Mouse (Mus musculus): Measurements from ENCODE around the gene Tcp1. TPM values are rescaled to one million over a fixed set of nuclear protein-coding genes. Genes with fewer than 3 reads are reported as not detected.
"Not testable (repeated sequence)": the region's sequence is repeated elsewhere in the genome, so short reads cannot be mapped to it uniquely, and the experiment has no call there.

Gene Tcp1
- total RNA-seq (2021): 100 to 1,000 TPM; 201 to 208 TPM
- long read RNA-seq, experiment 1, transcript Tcp1-209 (12 exons, 2,446 nt): major isoform, 80 of 106 reads
- long read RNA-seq, experiment 1, partial matches to known transcripts: 19 of 106 reads
- long read RNA-seq, experiment 1, other reads (novel, unspliced or antisense): 6 of 106 reads
- long read RNA-seq, experiment 2, transcript Tcp1-209 (12 exons, 2,446 nt): major isoform, 128 of 164 reads
- long read RNA-seq, experiment 2, partial matches to known transcripts: 29 of 164 reads
- long read RNA-seq, experiment 2, other reads (novel, unspliced or antisense): 3 of 164 reads

DNA sequence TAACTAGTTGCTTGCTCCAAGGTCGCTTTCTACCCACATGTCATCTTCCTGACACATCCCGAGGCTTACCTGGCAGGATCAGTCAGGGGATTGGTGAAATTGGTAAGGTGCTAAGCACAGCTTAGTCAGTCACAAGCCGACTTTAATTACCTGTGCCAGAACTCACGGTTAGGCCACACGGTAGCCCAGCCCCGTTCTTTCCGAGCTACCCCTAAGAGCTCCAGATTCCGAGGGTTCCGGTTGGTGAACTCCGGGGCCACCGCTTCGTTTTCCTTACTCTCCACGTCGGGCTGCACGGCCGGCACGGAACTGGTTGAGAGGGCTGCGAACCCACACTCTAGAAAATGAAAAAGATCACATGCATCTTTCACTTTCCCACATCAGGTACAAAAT lies at the start of gene Tcp1:
Gene Tcp1, plus strand, starts transcription at position 214 of the 393 bp plus-strand sequence.
- no peak for TF ChIP-seq CTCF (conservative IDR thresholded peaks at IDR 0.05)
- H3K27ac ChIP-seq: peak within 1 kb of the TSS; percentile 97
- peak in 1 of 2 experiments; percentile 23 for DNase-seq (ENCODE audit: low spot score in 2 of 2)
- peak within 1 kb of the TSS; percentile 80 for H3K4me3 ChIP-seq

DNA sequence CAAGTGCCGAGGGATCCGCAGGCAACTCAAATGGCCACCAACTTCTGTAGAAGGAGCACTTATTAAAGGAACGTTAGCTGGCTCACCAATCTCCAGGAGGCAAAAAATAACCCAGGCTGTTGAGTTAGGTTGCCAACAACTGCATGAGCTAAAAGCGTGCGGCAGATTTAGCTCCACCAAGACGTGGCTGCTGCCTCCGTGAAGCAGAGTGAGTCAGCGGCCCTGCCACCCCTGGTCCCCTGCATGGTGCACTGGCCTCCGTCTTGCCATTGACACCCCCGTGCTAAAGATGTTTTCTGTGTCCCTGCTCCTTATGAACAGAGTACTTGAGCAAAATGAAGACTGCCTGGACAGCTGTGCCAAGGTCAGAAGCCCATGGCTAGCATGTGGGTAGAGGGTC lies 48.6 kb upstream of the Tcp1 start:
- DNase-seq (ENCODE audit: low spot score in 2 of 2): no peak
- Histone ChIP-seq H3K27ac (no peak overlapping the region), H3K4me3 (no peak overlapping the region)
- TF ChIP-seq CTCF (conservative IDR thresholded peaks at IDR 0.05): no peak

DNA sequence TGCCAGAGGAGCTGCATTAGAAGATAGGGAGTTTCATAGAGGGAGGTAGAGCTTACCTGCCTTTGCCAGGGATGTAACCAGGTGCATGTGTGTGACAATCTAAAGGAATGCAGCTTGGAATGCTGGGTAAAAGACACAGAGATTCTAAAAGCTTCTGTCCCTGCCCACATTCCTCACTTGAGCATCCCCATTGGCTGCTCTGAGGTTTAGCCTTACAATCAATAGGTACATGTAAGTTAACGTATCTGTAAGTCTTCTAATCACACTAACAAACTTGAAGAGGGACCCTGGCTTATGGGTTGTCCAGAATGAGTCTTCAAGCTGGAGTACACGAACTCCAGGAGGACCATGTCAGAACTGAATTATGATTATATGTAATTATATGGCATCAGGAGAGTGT lies 47.5 kb upstream of the Tcp1 start, which contains the start of gene Mas1:
Gene Mas1, minus strand, starts transcription at position 101 of the 400 bp plus-strand sequence.
- H3K27ac ChIP-seq: no peak within 1 kb of the TSS

DNA sequence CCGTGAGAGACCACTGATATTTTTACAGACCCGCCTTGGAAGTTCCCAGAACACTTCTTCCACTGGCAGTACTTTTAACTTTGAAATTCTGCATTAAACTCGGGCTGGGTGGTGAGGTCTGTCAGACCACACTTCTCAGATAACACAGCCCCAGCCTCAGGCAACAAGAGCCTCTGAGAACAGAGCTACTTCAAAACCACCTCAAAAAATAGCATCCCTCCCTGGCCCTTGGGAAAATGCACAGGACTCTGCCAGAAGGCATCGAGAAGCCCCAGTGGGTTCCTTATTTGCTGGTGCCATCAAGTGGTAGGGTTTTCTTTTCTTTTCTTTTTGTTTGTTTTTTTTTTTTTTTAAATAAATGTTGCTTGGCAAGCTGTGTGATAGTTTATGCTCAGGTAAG lies 46.9 kb upstream of the Tcp1 start:
- Histone ChIP-seq H3K27ac (no peak overlapping the region), H3K4me3 (no peak overlapping the region)
- peak; percentile 41 for TF ChIP-seq CTCF (conservative IDR thresholded peaks at IDR 0.05)
- DNase-seq (ENCODE audit: low spot score in 2 of 2): no peak

More for the DNA sequence above, 47.5 kb upstream of the Tcp1 start, which contains the start of gene Mas1:
- no peak within 1 kb of the TSS for H3K4me3 ChIP-seq
- no peak for DNase-seq (ENCODE audit: low spot score in 2 of 2)
- no peak for TF ChIP-seq CTCF (conservative IDR thresholded peaks at IDR 0.05)

DNA sequence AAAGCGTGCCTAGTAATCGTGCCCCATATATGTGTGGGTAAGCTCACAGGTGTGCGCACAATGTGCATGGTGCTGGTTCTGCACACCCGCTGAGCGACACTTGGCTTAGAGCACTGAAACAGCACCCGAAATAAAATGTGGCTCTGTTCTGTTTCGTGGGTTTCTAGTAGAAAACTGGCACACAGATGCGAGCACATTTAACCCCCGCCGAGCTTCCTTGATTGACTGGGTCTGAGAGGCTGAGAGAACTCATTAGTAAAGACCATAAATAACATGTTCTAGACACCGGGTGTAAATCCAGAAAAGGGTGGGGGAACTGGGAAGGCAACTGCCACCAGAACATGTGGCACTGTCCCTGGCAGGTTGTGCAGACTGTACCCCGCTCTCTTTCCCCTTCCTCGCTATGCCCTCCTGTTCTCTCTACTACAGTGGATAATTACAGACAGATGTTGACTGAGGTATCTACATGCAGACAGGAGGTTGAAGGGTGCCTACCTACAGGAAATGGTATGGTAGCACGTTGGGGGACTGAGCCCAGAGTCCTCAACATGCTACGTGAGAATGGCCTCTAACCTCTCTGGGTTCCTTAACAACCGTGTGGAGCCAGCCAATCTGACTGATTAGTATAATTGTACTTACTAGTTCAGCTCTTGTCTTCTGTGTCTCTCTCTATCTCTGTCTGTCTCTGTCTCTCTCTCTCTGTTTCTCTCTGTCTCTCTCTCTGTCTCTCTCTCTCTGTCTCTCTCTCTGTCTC lies 43.0 kb upstream of the Tcp1 start:
- no peak for TF ChIP-seq CTCF (conservative IDR thresholded peaks at IDR 0.05)
- H3K27ac ChIP-seq: peak overlapping the region; percentile 51; the same call in 1 of the 2 replicates
- DNase-seq (ENCODE audit: low spot score in 2 of 2): peak; percentile 54

DNA sequence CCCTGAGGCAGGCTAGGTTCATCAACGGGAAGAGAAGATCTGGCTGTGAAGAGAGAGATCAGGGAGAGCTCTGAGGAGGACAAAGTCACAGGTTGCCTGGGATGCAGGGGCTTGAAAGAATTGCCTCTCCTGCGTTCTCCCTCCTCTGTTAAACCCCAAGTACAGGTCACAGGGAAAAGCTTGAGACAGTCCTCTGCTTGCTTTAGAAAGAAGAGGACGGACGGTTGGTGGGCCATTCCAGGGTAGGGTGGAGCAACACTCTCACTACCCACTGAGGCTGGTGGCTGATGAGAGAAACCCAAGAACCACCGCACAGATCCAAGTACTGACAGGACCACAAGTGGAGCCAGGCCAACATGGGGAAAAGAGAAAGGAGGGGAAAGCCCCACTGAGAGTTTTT lies 39.8 kb upstream of the Tcp1 start, which contains the start of gene Mrgprh:
Gene Mrgprh, plus strand, starts transcription at position 301 of the 400 bp plus-strand sequence.
- TF ChIP-seq CTCF (conservative IDR thresholded peaks at IDR 0.05): no peak
- H3K4me3 ChIP-seq: no peak within 1 kb of the TSS
- no peak for DNase-seq (ENCODE audit: low spot score in 2 of 2)
- H3K27ac ChIP-seq: no peak within 1 kb of the TSS

More for the DNA sequence above, 43.0 kb upstream of the Tcp1 start:
- peak overlapping the region; percentile 29; the same call in 1 of the 2 replicates for H3K4me3 ChIP-seq

DNA sequence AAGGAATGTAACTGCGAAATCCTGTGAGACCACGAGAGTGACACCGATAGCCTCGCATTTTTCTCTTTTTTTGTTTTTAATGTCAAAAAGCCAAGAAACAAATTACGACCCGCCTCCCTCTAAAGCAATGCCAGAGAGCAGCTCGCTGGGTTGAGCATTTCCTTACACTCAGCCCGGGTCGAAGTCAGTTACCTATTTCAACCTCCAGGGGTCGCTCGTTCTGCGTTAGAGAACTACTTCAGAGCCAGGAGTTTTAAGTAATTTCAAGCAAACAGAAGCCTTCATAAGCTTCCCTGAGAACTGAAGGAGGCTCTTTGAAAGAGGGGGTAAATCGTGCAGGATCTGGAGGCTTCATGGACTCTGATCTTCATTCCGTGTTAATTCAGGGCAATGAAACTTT lies 35.3 kb upstream of the Tcp1 start:
- H3K4me3 ChIP-seq: peak overlapping the region; percentile 43
- peak; percentile 90 for TF ChIP-seq CTCF (conservative IDR thresholded peaks at IDR 0.05)
- no peak overlapping the region for H3K27ac ChIP-seq
- DNase-seq (ENCODE audit: low spot score in 2 of 2): peak; percentile 83 to 89

DNA sequence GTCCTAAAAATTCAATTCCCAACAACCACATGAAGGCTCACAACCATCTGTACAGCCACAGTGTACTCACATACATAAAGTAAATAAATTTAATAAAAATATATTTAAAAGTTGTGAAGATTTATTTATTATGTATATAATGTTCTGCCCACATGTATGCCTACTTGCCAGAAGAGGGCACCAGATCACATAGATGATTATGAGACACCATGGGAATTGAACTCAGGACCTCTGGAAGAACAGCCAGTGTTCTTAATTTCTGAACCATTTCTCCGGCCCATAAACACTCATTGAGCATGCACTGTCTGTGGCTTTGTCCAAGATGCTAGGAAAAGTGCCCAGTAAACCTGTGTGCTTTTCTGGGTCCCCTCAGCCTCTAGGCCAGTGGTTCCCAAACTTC lies 34.3 kb upstream of the Tcp1 start:
- DNase-seq (ENCODE audit: low spot score in 2 of 2): no peak
- 0 out of 2 replicates have a peak, but pooled peaks have one; percentile 22 for TF ChIP-seq CTCF (conservative IDR thresholded peaks at IDR 0.05)
- Histone ChIP-seq H3K27ac (no peak overlapping the region), H3K4me3 (no peak overlapping the region)

DNA sequence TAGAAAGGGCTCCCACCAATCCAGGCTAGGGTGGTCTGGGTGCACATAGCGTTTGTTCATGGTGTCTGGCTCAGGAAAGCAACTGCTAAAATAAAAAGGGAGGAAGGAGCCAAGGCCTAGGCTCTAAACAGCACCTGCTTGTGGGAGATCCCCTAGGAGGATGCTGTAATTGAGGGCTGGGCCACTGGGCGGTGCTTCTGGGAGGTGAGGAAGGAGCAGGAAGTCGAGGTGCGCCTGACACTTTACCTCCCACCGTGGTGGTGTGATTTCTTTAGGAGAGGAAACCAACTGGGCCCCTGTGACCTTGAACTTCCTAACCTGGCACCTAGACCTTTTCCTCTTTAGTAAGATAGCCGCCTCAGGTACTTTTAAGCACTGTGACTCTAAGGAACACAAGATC lies 28.9 kb upstream of the Tcp1 start:
- no peak for DNase-seq (ENCODE audit: low spot score in 2 of 2)
- Histone ChIP-seq H3K27ac (no peak overlapping the region), H3K4me3 (no peak overlapping the region)
- no peak for TF ChIP-seq CTCF (conservative IDR thresholded peaks at IDR 0.05)

DNA sequence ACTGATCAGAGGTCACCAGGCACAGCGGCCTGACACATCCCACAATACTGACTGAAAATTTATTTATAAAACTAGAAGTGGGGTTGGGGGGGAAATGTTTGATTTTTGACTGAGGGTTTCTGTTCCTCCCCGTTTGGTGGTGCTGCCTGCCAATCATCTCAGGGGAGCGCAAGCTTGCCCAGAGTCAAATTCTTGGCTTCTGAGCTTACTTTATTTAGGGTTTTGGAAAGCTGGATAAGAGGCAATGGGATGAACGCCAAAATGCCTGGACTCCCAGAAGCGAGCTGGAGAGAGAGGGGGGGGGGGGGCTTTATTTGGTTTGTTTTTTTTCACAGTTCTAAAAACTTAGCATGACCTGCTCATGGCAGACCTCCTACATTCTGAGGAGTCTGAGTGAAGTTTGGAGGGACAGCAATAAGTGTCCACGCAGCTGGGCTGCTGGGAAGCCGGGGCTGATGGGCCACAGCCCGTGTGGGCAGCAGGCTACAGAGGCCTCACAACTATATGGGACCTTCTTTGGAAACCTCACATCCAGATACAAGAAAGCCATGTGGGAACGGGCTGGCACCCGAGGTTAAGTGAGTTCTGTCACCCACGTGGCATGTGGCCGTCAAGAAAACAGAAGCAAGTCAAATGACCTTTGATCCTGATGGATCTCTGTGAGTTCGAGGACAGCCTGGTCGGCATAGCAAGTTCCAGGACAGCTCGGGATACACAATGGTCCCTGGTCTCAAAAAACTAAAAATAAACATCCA lies 28.3 kb upstream of the Tcp1 start:
- H3K4me3 ChIP-seq: no peak overlapping the region
- no peak for TF ChIP-seq CTCF (conservative IDR thresholded peaks at IDR 0.05)
- no peak for DNase-seq (ENCODE audit: low spot score in 2 of 2)

DNA sequence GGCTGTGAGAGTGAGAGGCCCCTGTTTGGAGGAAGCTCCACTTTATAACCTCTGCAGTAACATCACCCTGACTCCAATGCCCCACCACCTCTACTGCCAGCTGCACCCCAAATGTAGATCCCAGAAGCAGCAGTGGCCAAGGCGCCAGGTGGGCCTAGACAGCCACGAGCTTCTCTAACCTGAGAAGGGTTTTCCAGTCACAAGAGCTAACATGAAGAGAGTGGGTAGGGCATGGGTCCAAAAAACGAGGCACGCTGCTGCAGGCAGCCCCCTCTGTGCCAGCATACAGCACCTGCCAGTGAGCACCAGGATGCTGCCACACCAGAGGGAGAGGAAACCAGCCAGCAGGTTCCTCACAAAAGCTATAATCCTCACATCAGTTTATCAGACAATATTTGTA lies 24.4 kb upstream of the Tcp1 start:
- DNase-seq (ENCODE audit: low spot score in 2 of 2): no peak
- Histone ChIP-seq H3K27ac (no peak overlapping the region), H3K4me3 (no peak overlapping the region)
- TF ChIP-seq CTCF (conservative IDR thresholded peaks at IDR 0.05): no peak

More for the DNA sequence above, 28.3 kb upstream of the Tcp1 start:
- H3K27ac ChIP-seq: no peak overlapping the region

DNA sequence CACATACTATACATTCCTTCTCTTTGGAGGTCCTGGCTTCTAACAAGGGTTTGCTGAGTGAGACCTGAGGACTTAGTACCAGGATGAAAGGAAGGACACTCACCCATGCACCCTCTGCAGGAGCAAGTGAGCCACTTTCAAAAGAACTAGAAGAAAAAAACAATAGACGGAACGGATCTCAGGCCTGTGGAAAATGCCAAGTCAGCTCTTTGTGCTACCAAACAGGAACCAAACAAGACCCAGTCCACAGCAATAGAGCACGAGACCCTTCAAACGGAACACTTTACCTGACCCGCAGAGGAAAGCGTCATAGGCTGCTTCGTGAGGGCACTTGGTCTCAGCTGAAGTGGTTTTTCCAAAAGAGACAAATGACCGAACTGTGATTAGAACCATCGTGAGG lies 23.5 kb upstream of the Tcp1 start:
- no peak overlapping the region for H3K27ac ChIP-seq
- no peak for TF ChIP-seq CTCF (conservative IDR thresholded peaks at IDR 0.05)
- no peak for DNase-seq (ENCODE audit: low spot score in 2 of 2)
- no peak overlapping the region for H3K4me3 ChIP-seq

DNA sequence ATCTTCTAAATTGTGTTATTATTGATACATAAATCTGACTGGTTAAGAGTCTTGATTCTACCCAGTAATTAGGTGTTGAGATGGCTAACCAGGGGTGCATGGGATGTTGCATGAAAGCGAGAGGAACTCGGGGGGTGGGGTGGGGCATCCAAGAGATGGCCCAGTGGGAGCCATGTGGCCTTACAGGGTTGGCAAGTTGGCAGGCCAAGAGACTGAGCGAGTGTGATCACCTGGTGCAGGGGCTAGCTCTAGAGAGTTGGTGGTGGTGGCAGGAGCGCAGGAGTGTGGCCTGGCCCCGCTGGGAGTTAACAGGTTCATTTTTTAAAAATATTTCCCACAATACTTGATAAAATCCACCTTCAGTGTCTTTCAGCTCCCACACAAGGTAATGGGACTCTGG lies 17.8 kb upstream of the Tcp1 start:
- DNase-seq (ENCODE audit: low spot score in 2 of 2): no peak
- TF ChIP-seq CTCF (conservative IDR thresholded peaks at IDR 0.05): no peak
- Histone ChIP-seq H3K27ac (no peak overlapping the region), H3K4me3 (no peak overlapping the region)

DNA sequence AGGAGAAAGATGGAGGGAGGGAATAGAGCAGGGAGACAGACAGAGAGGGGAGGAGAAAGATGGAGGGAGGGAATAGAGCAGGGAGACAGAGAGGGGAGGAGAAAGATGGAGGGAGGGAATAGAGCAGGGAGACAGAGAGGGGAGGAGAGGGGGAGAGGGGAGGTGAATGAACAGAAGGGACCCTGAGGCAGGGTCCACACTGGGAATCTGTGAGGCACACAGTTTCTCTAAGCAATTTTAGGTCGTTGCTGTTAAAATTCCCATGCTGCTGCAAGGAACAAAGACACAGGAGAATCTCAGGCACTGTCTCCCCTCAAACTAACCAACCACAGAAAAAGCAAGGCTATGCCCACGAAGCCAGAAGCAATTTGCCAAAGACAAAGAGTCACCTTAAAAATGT lies 16.9 kb upstream of the Tcp1 start:
- peak overlapping the region; percentile 52; the same call in 1 of the 2 replicates for H3K27ac ChIP-seq
- not testable (repeated sequence) for DNase-seq (ENCODE audit: low spot score in 2 of 2); H3K4me3 ChIP-seq
